Mouse (Mus musculus) liver, embryonic 14.5 days (tissue): ENCODE results near the gene Zyx. TPM values are rescaled to one million over a fixed set of nuclear protein-coding genes. Genes with fewer than 3 reads are reported as not detected.

Experiments used
- ATAC-seq: fragments of 200-750 bp; cut with Nextera tagmentation; 2 replicates; pipeline ENCODE4 v1.8.0; 2017; ENCODE audit warnings: moderate number of reproducible peaks, mild to moderate bottlenecking, moderate library complexity; ENCODE audit not compliant: insufficient read depth
- DNase-seq, 3 experiments: peaks; one replicate each; pipeline ENCODE4 v3.0.0-alpha.2; 2012 to 2013; ENCODE audit warnings: low read depth in 3 of 3, low spot score in 3 of 3
- H3K27ac ChIP-seq: fragments of 300-500 bp; sonication (generic); 2 replicates; pipeline ENCODE4 v1.5.1; 2014; ENCODE audit warnings: moderate library complexity, mild to moderate bottlenecking, control low read depth, inconsistent platforms
- H3K27me3 ChIP-seq: fragments of 300-500 bp; sonication (generic); 2 replicates; pipeline ENCODE4 v1.6.1; 2014; ENCODE audit warnings: mild to moderate bottlenecking, low read length, moderate library complexity; ENCODE audit not compliant: control insufficient read depth, insufficient read depth
- H3K36me3 ChIP-seq: fragments of 300-500 bp; sonication (generic); replicated peaks from 2 replicates; pipeline ENCODE4 v1.6.1; 2014; ENCODE audit warnings: low read depth; ENCODE audit not compliant: control insufficient read depth, insufficient read depth
- H3K4me1 ChIP-seq, 2 experiments: fragments of 200-500 bp in 1 of 2; fragments of 300-500 bp in 1 of 2; sonication (generic) in 1 of 2; replicated peaks; 2 replicates each; pipeline ENCODE4 v1.6.1; 2012 to 2014; ENCODE audit warnings: antibody characterized with exemption in 1 of 2, inconsistent platforms in 1 of 2, low read length in 1 of 2; ENCODE audit not compliant: control insufficient read depth in 2 of 2, insufficient read depth in 2 of 2
- H3K4me2 ChIP-seq: fragments of 300-500 bp; sonication (generic); 2 replicates; pipeline ENCODE4 v1.6.1; 2014; ENCODE audit warnings: low read depth, mild to moderate bottlenecking, control low read depth, moderate library complexity
- H3K4me3 ChIP-seq, 2 experiments: fragments of 200-500 bp in 1 of 2; fragments of 300-500 bp in 1 of 2; sonication (generic) in 1 of 2; 2 replicates each; pipeline ENCODE4 v1.5.1; 2012 to 2014; ENCODE audit warnings: low read depth in 2 of 2, low read length in 2 of 2, mild to moderate bottlenecking in 2 of 2, control low read depth in 1 of 2, inconsistent platforms in 1 of 2, moderate library complexity in 1 of 2; ENCODE audit not compliant: insufficient read depth in 1 of 2
- H3K9ac ChIP-seq: fragments of 300-500 bp; sonication (generic); replicated peaks from 2 replicates; pipeline ENCODE4 v1.6.1; 2014; ENCODE audit warnings: mild to moderate bottlenecking, control low read depth, moderate library complexity
- H3K9me3 ChIP-seq: fragments of 300-500 bp; sonication (generic); 2 replicates; pipeline ENCODE4 v1.6.1; 2016; ENCODE audit warnings: low read length, mixed read lengths; ENCODE audit not compliant: control insufficient read depth
- CTCF ChIP-seq: IDR thresholded peaks from 2 replicates; pipeline ENCODE4 v1.5.1; 2016; ENCODE audit warnings: antibody characterized with exemption, low read depth, control low read depth
- EP300 ChIP-seq: IDR thresholded peaks from 2 replicates; pipeline ENCODE4 v1.6.1; 2016; ENCODE audit warnings: antibody characterized with exemption, low read depth
- WGBS: fragments of 180-500 bp; shearing (Covaris S2); extraction: QIAGEN DNeasy Blood & Tissue Kit; methylation state at CpG from one replicate; pipeline ENCODE4 v1.1.7; 2014; ENCODE audit not compliant: insufficient replicate concordance; 5-methylcytosine and 5-hydroxymethylcytosine counted together
- polyA plus RNA-seq, 2 experiments: library from polyadenylated mRNA; depleted of rRNA in 1 of 2; stranded (reverse) in 1 of 2; unstranded in 1 of 2; fragments of >200 nt; fragmentation: Nextera tagmentation in 1 of 2; extraction: Ambion mirVana in 1 of 2; gene quantifications; 2 replicates each; pipeline versions ENCODE4 v1.2.1 to v1.2.3; 2012 to 2014

Zyx gene
- polyA plus RNA-seq, 2 experiments: 26.7 to 30.2 TPM

- Histone ChIP-seq H3K4me3 (no peak overlapping the region), H3K9ac (no peak overlapping the region), H3K27ac (no peak overlapping the region), H3K27me3 (no peaks in the 10 kb centered on the region), H3K36me3 (no peaks in the 10 kb centered on the region), H3K4me1 (peaks cover 0 to 26% of the 10 kb centered on the region in 2 experiments; a peak in 2 of 4 replicates), H3K4me2 (no peak overlapping the region), H3K9me3 (no peaks in the 10 kb centered on the region)
- ATAC-seq (no peak), DNase-seq (no peak)
- TF ChIP-seq EP300 (no peak), CTCF (no peak)
- WGBS: 75% methylated on average over 6 of the region's 6 CpGs
These were observed 8.5 kb downstream of the Zyx start for GRCm38 (mm10) chr6:42357901-42358300.

GRCm38 (mm10) chr6:42358901-42359300 is 9.5 kb downstream of the Zyx start:
- Histone ChIP-seq H3K27ac (no peak overlapping the region), H3K9me3 (no peaks in the 10 kb centered on the region), H3K36me3 (no peaks in the 10 kb centered on the region), H3K4me2 (no peak overlapping the region), H3K9ac (no peak overlapping the region), H3K4me3 (no peak overlapping the region), H3K27me3 (no peaks in the 10 kb centered on the region), H3K4me1 (peaks cover 0 to 18% of the 10 kb centered on the region in 2 experiments; a peak in 2 of 4 replicates)
- ATAC-seq (no peak), DNase-seq (no peak)
- 82% methylated on average over 12 of the region's 12 CpGs for WGBS
- TF ChIP-seq CTCF: no peak
- TF ChIP-seq EP300: no peak

GRCm38 (mm10) chr6:42359364-42360147 is 10.1 kb downstream of the Zyx start:
- no peaks in the 10 kb centered on the region for H3K27me3 ChIP-seq
- no peak overlapping the region for H3K9ac ChIP-seq
- H3K36me3 ChIP-seq: no peaks in the 10 kb centered on the region
- H3K27ac ChIP-seq: no peak overlapping the region
- no peaks in the 10 kb centered on the region for H3K9me3 ChIP-seq
- ATAC-seq (no peak), DNase-seq (no peak)
- H3K4me3 ChIP-seq: no peak overlapping the region
- WGBS: 53% methylated on average over 9 of the region's 9 CpGs
- TF ChIP-seq CTCF (no peak), EP300 (no peak)
- no peak overlapping the region for H3K4me2 ChIP-seq
- H3K4me1 ChIP-seq: peaks cover 0 to 13% of the 10 kb centered on the region in 2 experiments; a peak in 2 of 4 replicates

- Histone ChIP-seq H3K9me3 (no peaks in the 10 kb centered on the region), H3K4me1 (peaks cover 0 to 6% of the 10 kb centered on the region in 2 experiments; a peak in 2 of 4 replicates), H3K4me2 (no peak overlapping the region), H3K36me3 (no peaks in the 10 kb centered on the region), H3K27me3 (no peaks in the 10 kb centered on the region), H3K27ac (no peak overlapping the region), H3K4me3 (no peak overlapping the region), H3K9ac (no peak overlapping the region)
- ATAC-seq (no peak), DNase-seq (no peak)
- TF ChIP-seq EP300: no peak
- 63% methylated on average over 6 of the region's 6 CpGs for WGBS
These were observed 10.9 kb downstream of the Zyx start for GRCm38 (mm10) chr6:42360231-42360840.

- whole genome bisulfite sequencing: 70% methylated on average over 13 of the region's 13 CpGs
- Histone ChIP-seq H3K4me2 (no peak overlapping the region), H3K9me3 (no peaks in the 10 kb centered on the region), H3K27ac (no peak overlapping the region), H3K4me1 (peaks cover 0 to 6% of the 10 kb centered on the region in 2 experiments; a peak in 2 of 4 replicates), H3K27me3 (no peaks in the 10 kb centered on the region), H3K4me3 (no peak overlapping the region), H3K9ac (no peak overlapping the region), H3K36me3 (no peaks in the 10 kb centered on the region)
- no peak for ATAC-seq
- no peak for TF ChIP-seq EP300
- no peak for TF ChIP-seq CTCF
- no peak for DNase-seq
These were observed 11.8 kb downstream of the Zyx start for GRCm38 (mm10) chr6:42361041-42361895.
